Mouse (Mus musculus): ENCODE measurements around the gene Tmem107. TPM values are rescaled to one million over a fixed set of nuclear protein-coding genes. Genes with fewer than 3 reads are reported as not detected.

Gene Tmem107
- polyA plus RNA-seq, 1 experiment: 9.8 TPM

GRCm38 (mm10) chr11:69058729-69059356 lies 11.8 kb upstream of the Tmem107 start:
- H3K27ac ChIP-seq (ENCODE audit: insufficient read depth, low read depth, low read length): peak overlapping the region; percentile 82
- TF ChIP-seq POLR2A (IDR thresholded peaks at IDR 0.05; ENCODE audit: borderline replicate concordance, low read depth, low read length) (no peak), CTCF (IDR thresholded peaks at IDR 0.05; ENCODE audit: low read depth, low read length) (no peak)
- peak overlapping the region; percentile 84 for H3K4me3 ChIP-seq (ENCODE audit: insufficient read depth, low read length)
- H3K4me1 ChIP-seq (ENCODE audit: control insufficient read depth, insufficient read depth, low read length): peaks cover 23% of the 10 kb centered on the region

- TF ChIP-seq POLR2A (IDR thresholded peaks at IDR 0.05; ENCODE audit: borderline replicate concordance, low read depth, low read length) (0 out of 2 replicates have a peak, but pooled peaks have one; percentile 15), CTCF (IDR thresholded peaks at IDR 0.05; ENCODE audit: low read depth, low read length) (no peak)
- Histone ChIP-seq H3K4me3 (ENCODE audit: insufficient read depth, low read length) (peak within 1 kb of the TSS; percentile 84), H3K4me1 (ENCODE audit: control insufficient read depth, insufficient read depth, low read length) (peaks cover 21% of the 10 kb centered on the region), H3K27ac (ENCODE audit: insufficient read depth, low read depth, low read length) (peak within 1 kb of the TSS; percentile 82)
Observed at GRCm38 (mm10) chr11:69059357-69059974, 11.1 kb upstream of the Tmem107 start, which contains the start of gene Borcs6. Gene Borcs6, plus strand, starts transcription at chr11:69059717.

- peaks cover 24% of the 10 kb centered on the region for H3K4me1 ChIP-seq (ENCODE audit: control insufficient read depth, insufficient read depth, low read length)
- H3K27ac ChIP-seq (ENCODE audit: insufficient read depth, low read depth, low read length): peak overlapping the region; percentile 74
- peak overlapping the region; percentile 81 for H3K4me3 ChIP-seq (ENCODE audit: insufficient read depth, low read length)
- TF ChIP-seq CTCF (IDR thresholded peaks at IDR 0.05; ENCODE audit: low read depth, low read length) (no peak), POLR2A (IDR thresholded peaks at IDR 0.05; ENCODE audit: borderline replicate concordance, low read depth, low read length) (no peak)
Observed at GRCm38 (mm10) chr11:69059975-69060411, 10.6 kb upstream of the Tmem107 start.

- H3K4me1 ChIP-seq (ENCODE audit: control insufficient read depth, insufficient read depth, low read length): peaks cover 19% of the 10 kb centered on the region
- TF ChIP-seq CTCF (IDR thresholded peaks at IDR 0.05; ENCODE audit: low read depth, low read length) (no peak), POLR2A (IDR thresholded peaks at IDR 0.05; ENCODE audit: borderline replicate concordance, low read depth, low read length) (no peak)
- H3K4me3 ChIP-seq (ENCODE audit: insufficient read depth, low read length): peak overlapping the region; percentile 81
- H3K27ac ChIP-seq (ENCODE audit: insufficient read depth, low read depth, low read length): peak overlapping the region; percentile 74
Observed at GRCm38 (mm10) chr11:69060448-69061254, 10.0 kb upstream of the Tmem107 start.

- Histone ChIP-seq H3K4me1 (ENCODE audit: control insufficient read depth, insufficient read depth, low read length) (peaks cover 13% of the 10 kb centered on the region), H3K27ac (ENCODE audit: insufficient read depth, low read depth, low read length) (peak overlapping the region; percentile 11; the same call in 1 of the 2 replicates), H3K4me3 (ENCODE audit: insufficient read depth, low read length) (peak overlapping the region; percentile 81)
- TF ChIP-seq CTCF (IDR thresholded peaks at IDR 0.05; ENCODE audit: low read depth, low read length) (no peak), POLR2A (IDR thresholded peaks at IDR 0.05; ENCODE audit: borderline replicate concordance, low read depth, low read length) (no peak)
Observed at GRCm38 (mm10) chr11:69061255-69061912, 9.2 kb upstream of the Tmem107 start.

GRCm38 (mm10) chr11:69062194-69062760 lies 8.3 kb upstream of the Tmem107 start:
- H3K27ac ChIP-seq (ENCODE audit: insufficient read depth, low read depth, low read length): peak overlapping the region; percentile 86
- peak overlapping the region; percentile 59 for H3K4me3 ChIP-seq (ENCODE audit: insufficient read depth, low read length)
- peaks cover 18% of the 10 kb centered on the region for H3K4me1 ChIP-seq (ENCODE audit: control insufficient read depth, insufficient read depth, low read length)
- no peak for TF ChIP-seq CTCF (IDR thresholded peaks at IDR 0.05; ENCODE audit: low read depth, low read length)
- no peak for TF ChIP-seq POLR2A (IDR thresholded peaks at IDR 0.05; ENCODE audit: borderline replicate concordance, low read depth, low read length)

GRCm38 (mm10) chr11:69062761-69063224 lies 7.8 kb upstream of the Tmem107 start:
- TF ChIP-seq CTCF (IDR thresholded peaks at IDR 0.05; ENCODE audit: low read depth, low read length): no peak
- no peak for TF ChIP-seq POLR2A (IDR thresholded peaks at IDR 0.05; ENCODE audit: borderline replicate concordance, low read depth, low read length)
- Histone ChIP-seq H3K4me3 (ENCODE audit: insufficient read depth, low read length) (peak overlapping the region; percentile 80), H3K27ac (ENCODE audit: insufficient read depth, low read depth, low read length) (peak overlapping the region; percentile 86), H3K4me1 (ENCODE audit: control insufficient read depth, insufficient read depth, low read length) (peaks cover 18% of the 10 kb centered on the region)

- Histone ChIP-seq H3K4me3 (ENCODE audit: insufficient read depth, low read length) (peak overlapping the region; percentile 80), H3K27ac (ENCODE audit: insufficient read depth, low read depth, low read length) (peak overlapping the region; percentile 77), H3K4me1 (ENCODE audit: control insufficient read depth, insufficient read depth, low read length) (peaks cover 18% of the 10 kb centered on the region)
- no peak for TF ChIP-seq POLR2A (IDR thresholded peaks at IDR 0.05; ENCODE audit: borderline replicate concordance, low read depth, low read length)
- no peak for TF ChIP-seq CTCF (IDR thresholded peaks at IDR 0.05; ENCODE audit: low read depth, low read length)
Observed at GRCm38 (mm10) chr11:69063413-69064201, 7.0 kb upstream of the Tmem107 start.
